Mouse (Mus musculus): ENCODE data around the gene Atp2b4. TPM values are rescaled to one million over a fixed set of nuclear protein-coding genes. Genes with fewer than 3 reads are reported as not detected.

Gene Atp2b4
- polyA plus RNA-seq, 1 experiment from 2014 or later, result 10.3 TPM

DNA sequence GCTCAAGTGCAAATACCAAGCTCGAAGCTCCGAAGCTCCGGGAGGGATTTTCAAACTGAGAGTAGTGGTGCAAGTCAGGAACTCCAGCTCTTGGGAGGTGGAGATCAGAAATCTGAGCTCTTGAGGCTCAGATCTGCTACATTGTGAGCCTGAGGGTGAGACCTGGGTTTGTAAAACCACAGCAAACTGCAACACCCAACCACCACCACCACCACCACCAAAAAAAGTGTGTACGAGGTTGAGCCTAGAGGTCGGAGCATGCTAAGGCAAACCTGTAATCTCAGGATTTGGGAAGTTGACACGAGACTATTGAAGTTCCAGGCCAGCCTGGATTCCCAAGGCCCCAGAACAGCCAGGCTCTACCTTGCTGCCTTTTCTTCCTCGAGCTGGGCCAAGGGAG is 25.4 kb upstream of the Atp2b4 start:
- no peak for ATAC-seq (replicated peaks; ENCODE audit: extremely low read depth, insufficient read depth, low FRiP score)
- Histone ChIP-seq H3K4me2 (ENCODE audit: low read depth, low read length) (no peak overlapping the region), H3K4me1 (ENCODE audit: control insufficient read depth, insufficient read depth, low read length) (peaks cover 9% of the 10 kb centered on the region; the same call in 1 of the 2 replicates), H3K27ac (ENCODE audit: low read length) (no peak overlapping the region), H3K9ac (ENCODE audit: low read length) (no peak overlapping the region), H3K9me3 (replicated peaks; ENCODE audit: control insufficient read depth, low read length) (no peaks in the 10 kb centered on the region), H3K4me3 (ENCODE audit: low read length) (no peak overlapping the region), H3K27me3 (ENCODE audit: control insufficient read depth, insufficient read depth, low read length) (no peaks in the 10 kb centered on the region), H3K36me3 (ENCODE audit: control insufficient read depth, insufficient read depth) (no peaks in the 10 kb centered on the region)
- 48% methylated on average over 7 of the region's 7 CpGs for WGBS

DNA sequence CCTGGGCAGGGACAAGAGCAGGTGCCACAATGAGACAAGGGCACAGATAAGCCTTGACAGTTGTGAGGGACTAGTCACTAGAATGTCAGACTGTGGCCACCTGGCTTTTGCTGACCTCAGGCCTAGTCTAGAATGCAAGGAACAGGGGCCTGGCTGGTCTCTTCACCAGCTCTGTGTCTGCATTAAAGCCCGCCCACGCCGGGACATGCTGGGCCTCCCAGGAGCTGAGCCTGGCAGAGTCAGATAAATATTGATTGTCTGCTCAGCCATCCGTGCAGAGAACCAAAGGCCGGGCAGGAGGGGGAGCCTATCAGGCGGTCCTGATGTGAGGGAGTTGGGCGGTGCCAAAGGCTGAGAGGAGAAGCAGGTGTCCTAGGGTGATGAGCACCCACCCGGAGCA is 24.7 kb upstream of the Atp2b4 start:
- Histone ChIP-seq H3K36me3 (ENCODE audit: control insufficient read depth, insufficient read depth) (no peaks in the 10 kb centered on the region), H3K4me1 (ENCODE audit: control insufficient read depth, insufficient read depth, low read length) (peaks cover 9% of the 10 kb centered on the region; the same call in 1 of the 2 replicates), H3K4me3 (ENCODE audit: low read length) (no peak overlapping the region), H3K9me3 (replicated peaks; ENCODE audit: control insufficient read depth, low read length) (no peaks in the 10 kb centered on the region), H3K9ac (ENCODE audit: low read length) (peak overlapping the region; percentile 11; the same call in 1 of the 2 replicates), H3K27ac (ENCODE audit: low read length) (no peak overlapping the region), H3K27me3 (ENCODE audit: control insufficient read depth, insufficient read depth, low read length) (no peaks in the 10 kb centered on the region), H3K4me2 (ENCODE audit: low read depth, low read length) (no peak overlapping the region)
- 18% methylated on average over 8 of the region's 8 CpGs for WGBS
- no peak for ATAC-seq (replicated peaks; ENCODE audit: extremely low read depth, insufficient read depth, low FRiP score)

DNA sequence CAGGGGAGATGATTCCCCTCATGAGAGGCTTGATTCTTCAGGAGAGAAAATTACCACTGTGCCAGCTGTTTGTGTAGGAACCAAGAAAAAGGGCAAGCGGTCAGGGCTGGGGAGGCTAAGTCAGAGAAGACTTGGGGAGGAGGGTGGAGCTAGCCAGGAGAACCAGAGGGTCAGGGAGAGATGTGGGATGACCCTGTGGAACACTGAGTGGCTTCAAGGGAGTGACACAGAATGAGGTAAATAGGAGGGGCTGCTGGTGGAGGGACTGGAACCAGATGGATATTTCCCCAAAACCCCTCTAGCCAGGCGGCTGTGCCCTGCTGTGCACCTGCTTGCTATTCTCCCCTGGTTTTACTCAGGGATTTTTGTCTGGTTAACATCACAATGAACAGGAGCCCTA is 24.3 kb upstream of the Atp2b4 start:
- Histone ChIP-seq H3K9me3 (replicated peaks; ENCODE audit: control insufficient read depth, low read length) (no peaks in the 10 kb centered on the region), H3K27ac (ENCODE audit: low read length) (no peak overlapping the region), H3K27me3 (ENCODE audit: control insufficient read depth, insufficient read depth, low read length) (no peaks in the 10 kb centered on the region), H3K4me1 (ENCODE audit: control insufficient read depth, insufficient read depth, low read length) (peaks cover 9% of the 10 kb centered on the region; the same call in 1 of the 2 replicates), H3K36me3 (ENCODE audit: control insufficient read depth, insufficient read depth) (no peaks in the 10 kb centered on the region), H3K4me3 (ENCODE audit: low read length) (no peak overlapping the region), H3K9ac (ENCODE audit: low read length) (peak overlapping the region; percentile 11; the same call in 1 of the 2 replicates), H3K4me2 (ENCODE audit: low read depth, low read length) (no peak overlapping the region)
- 65% methylated on average over 2 of the region's 2 CpGs for WGBS
- no peak for ATAC-seq (replicated peaks; ENCODE audit: extremely low read depth, insufficient read depth, low FRiP score)

- Histone ChIP-seq H3K9ac (ENCODE audit: low read length) (no peak overlapping the region), H3K4me1 (ENCODE audit: control insufficient read depth, insufficient read depth, low read length) (peaks cover 13% of the 10 kb centered on the region), H3K9me3 (replicated peaks; ENCODE audit: control insufficient read depth, low read length) (no peaks in the 10 kb centered on the region), H3K27me3 (ENCODE audit: control insufficient read depth, insufficient read depth, low read length) (no peaks in the 10 kb centered on the region), H3K36me3 (ENCODE audit: control insufficient read depth, insufficient read depth) (no peaks in the 10 kb centered on the region), H3K27ac (ENCODE audit: low read length) (no peak overlapping the region), H3K4me3 (ENCODE audit: low read length) (no peak overlapping the region), H3K4me2 (ENCODE audit: low read depth, low read length) (no peak overlapping the region)
- no peak for ATAC-seq (replicated peaks; ENCODE audit: extremely low read depth, insufficient read depth, low FRiP score)
- WGBS, result 31% methylated on average over 5 of the region's 5 CpGs
Observed at GRCm38 (mm10) chr1:133821144-133821543, 20.3 kb upstream of the Atp2b4 start.

GRCm38 (mm10) chr1:133820100-133820499 is 19.3 kb upstream of the Atp2b4 start:
- Histone ChIP-seq H3K36me3 (ENCODE audit: control insufficient read depth, insufficient read depth) (no peaks in the 10 kb centered on the region), H3K4me1 (ENCODE audit: control insufficient read depth, insufficient read depth, low read length) (peaks cover 11% of the 10 kb centered on the region), H3K4me2 (ENCODE audit: low read depth, low read length) (no peak overlapping the region), H3K9ac (ENCODE audit: low read length) (no peak overlapping the region), H3K4me3 (ENCODE audit: low read length) (no peak overlapping the region), H3K9me3 (replicated peaks; ENCODE audit: control insufficient read depth, low read length) (no peaks in the 10 kb centered on the region), H3K27me3 (ENCODE audit: control insufficient read depth, insufficient read depth, low read length) (no peaks in the 10 kb centered on the region), H3K27ac (ENCODE audit: low read length) (no peak overlapping the region)
- ATAC-seq (replicated peaks; ENCODE audit: extremely low read depth, insufficient read depth, low FRiP score), result no peak
- WGBS, result 47% methylated on average over 2 of the region's 2 CpGs

DNA sequence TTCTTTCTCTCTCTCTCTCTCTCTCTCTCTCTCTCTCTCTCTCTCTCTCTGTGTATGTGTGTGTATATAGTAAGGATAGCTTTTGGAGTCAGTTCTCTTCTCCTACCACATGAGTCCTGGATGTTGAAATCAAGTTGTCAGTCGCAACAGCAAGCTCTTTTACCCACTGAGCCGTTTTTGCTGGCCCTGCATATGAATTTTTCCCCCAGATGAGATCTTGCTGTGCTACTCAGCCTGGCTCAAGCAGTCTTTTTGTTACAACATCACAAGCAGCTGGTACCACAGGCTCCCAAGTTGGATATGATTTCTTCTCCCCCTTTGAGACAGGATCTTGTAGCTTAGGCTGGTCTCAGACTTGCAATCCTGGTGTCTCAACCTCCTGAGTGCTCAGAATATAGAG is 17.7 kb upstream of the Atp2b4 start:
- peaks cover 11% of the 10 kb centered on the region for H3K4me1 ChIP-seq (ENCODE audit: control insufficient read depth, insufficient read depth, low read length)
- WGBS, result 75% methylated on average over 2 of the region's 2 CpGs

GRCm38 (mm10) chr1:133815747-133816491 is 15.1 kb upstream of the Atp2b4 start:
- Histone ChIP-seq H3K4me3 (ENCODE audit: low read length) (no peak overlapping the region), H3K27ac (ENCODE audit: low read length) (0 out of 2 replicates have a peak overlapping the region, but pooled peaks have one; percentile 12), H3K4me1 (ENCODE audit: control insufficient read depth, insufficient read depth, low read length) (peaks cover 8% of the 10 kb centered on the region), H3K4me2 (ENCODE audit: low read depth, low read length) (no peak overlapping the region; the same call in 1 of the 2 replicates), H3K9ac (ENCODE audit: low read length) (no peak overlapping the region), H3K9me3 (replicated peaks; ENCODE audit: control insufficient read depth, low read length) (no peaks in the 10 kb centered on the region), H3K36me3 (ENCODE audit: control insufficient read depth, insufficient read depth) (no peaks in the 10 kb centered on the region), H3K27me3 (ENCODE audit: control insufficient read depth, insufficient read depth, low read length) (no peaks in the 10 kb centered on the region)
- 32% methylated on average over 12 of the region's 12 CpGs for WGBS
- ATAC-seq (replicated peaks; ENCODE audit: extremely low read depth, insufficient read depth, low FRiP score), result peak; percentile 72; the same call in 1 of the 2 replicates

More for the DNA sequence above, 17.7 kb upstream of the Atp2b4 start:
- Histone ChIP-seq H3K27ac (ENCODE audit: low read length) (no peak overlapping the region), H3K4me3 (ENCODE audit: low read length) (no peak overlapping the region), H3K9me3 (replicated peaks; ENCODE audit: control insufficient read depth, low read length) (no peaks in the 10 kb centered on the region), H3K36me3 (ENCODE audit: control insufficient read depth, insufficient read depth) (no peaks in the 10 kb centered on the region), H3K4me2 (ENCODE audit: low read depth, low read length) (no peak overlapping the region), H3K27me3 (ENCODE audit: control insufficient read depth, insufficient read depth, low read length) (no peaks in the 10 kb centered on the region), H3K9ac (ENCODE audit: low read length) (no peak overlapping the region)
- no peak for ATAC-seq (replicated peaks; ENCODE audit: extremely low read depth, insufficient read depth, low FRiP score)

- WGBS, result 69% methylated on average over 5 of the region's 5 CpGs
- Histone ChIP-seq H3K4me3 (ENCODE audit: low read length) (no peak overlapping the region), H3K9me3 (replicated peaks; ENCODE audit: control insufficient read depth, low read length) (no peaks in the 10 kb centered on the region), H3K9ac (ENCODE audit: low read length) (no peak overlapping the region), H3K36me3 (ENCODE audit: control insufficient read depth, insufficient read depth) (no peaks in the 10 kb centered on the region), H3K27ac (ENCODE audit: low read length) (no peak overlapping the region), H3K27me3 (ENCODE audit: control insufficient read depth, insufficient read depth, low read length) (no peaks in the 10 kb centered on the region), H3K4me1 (ENCODE audit: control insufficient read depth, insufficient read depth, low read length) (no peaks in the 10 kb centered on the region), H3K4me2 (ENCODE audit: low read depth, low read length) (no peak overlapping the region)
- ATAC-seq (replicated peaks; ENCODE audit: extremely low read depth, insufficient read depth, low FRiP score), result no peak
Observed at GRCm38 (mm10) chr1:133809376-133809775, 8.5 kb upstream of the Atp2b4 start.

DNA sequence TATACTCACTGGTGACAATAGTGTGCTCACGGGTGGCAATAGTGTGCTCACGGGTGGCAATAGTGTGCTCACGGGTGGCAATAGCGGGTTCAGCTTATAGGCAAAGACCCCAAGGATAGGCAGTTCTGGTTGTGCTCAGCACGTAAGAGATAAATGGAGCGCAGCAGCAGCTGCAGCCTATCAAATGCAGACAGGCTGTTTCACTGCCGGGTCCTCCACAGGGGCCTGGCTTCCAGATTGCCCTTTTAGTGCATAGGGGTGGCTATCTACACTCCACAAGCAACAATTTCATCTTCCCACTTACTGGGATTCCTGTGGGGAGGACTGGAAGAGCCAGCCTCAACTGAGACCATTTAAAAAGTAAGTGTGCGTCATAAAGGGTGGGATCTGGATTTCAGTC is 7.2 kb upstream of the Atp2b4 start:
- no peak for ATAC-seq (replicated peaks; ENCODE audit: extremely low read depth, insufficient read depth, low FRiP score)
- H3K36me3 ChIP-seq (ENCODE audit: control insufficient read depth, insufficient read depth), result no peaks in the 10 kb centered on the region
- 65% methylated on average over 8 of the region's 8 CpGs for WGBS
- H3K27me3 ChIP-seq (ENCODE audit: control insufficient read depth, insufficient read depth, low read length), result no peaks in the 10 kb centered on the region
- no peak overlapping the region for H3K4me3 ChIP-seq (ENCODE audit: low read length)
- no peaks in the 10 kb centered on the region for H3K9me3 ChIP-seq (replicated peaks; ENCODE audit: control insufficient read depth, low read length)
- H3K27ac ChIP-seq (ENCODE audit: low read length), result no peak overlapping the region
- no peak overlapping the region for H3K9ac ChIP-seq (ENCODE audit: low read length)
- H3K4me2 ChIP-seq (ENCODE audit: low read depth, low read length), result no peak overlapping the region
- 0 out of 2 replicates have a peak, but pooled peaks cover 3% of the 10 kb centered on the region for H3K4me1 ChIP-seq (ENCODE audit: control insufficient read depth, insufficient read depth, low read length)

Data from heart, embryonic 16.5 days (tissue).